In the genomic region with DNA sequence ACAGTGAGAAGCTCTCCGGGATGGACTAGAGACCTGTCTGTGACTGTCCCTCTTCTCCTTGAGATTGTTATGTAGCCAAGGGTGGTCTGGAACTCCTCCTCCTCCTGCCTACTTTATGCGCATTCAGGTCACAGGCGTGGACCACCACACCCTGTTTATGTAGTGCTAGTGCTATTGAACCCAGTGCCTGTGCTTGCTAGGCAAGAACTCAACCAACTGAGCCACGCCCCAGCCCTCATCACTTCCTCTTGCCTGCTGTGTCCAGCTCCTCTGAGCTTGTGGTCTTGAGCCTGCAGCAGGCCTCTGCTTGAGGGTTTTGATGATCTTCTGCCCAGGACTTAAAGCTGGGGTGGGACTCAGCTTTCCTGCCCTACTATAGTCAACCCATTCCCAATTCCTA, we compare ENCODE assay signal across 26 mouse cellular contexts. TPM values are rescaled to one million over a fixed set of nuclear protein-coding genes. Genes with fewer than 3 reads are reported as not detected.
DNase-seq lines count a peak whose midpoint lies in the region; ATAC-seq and TF ChIP-seq lines count a peak whose summit lies in the region.
"Had no signal": no experiment of that assay in that cellular context is flagged by ENCODE, and none has a peak within 500 bp of the region (broad histone marks: within the 10 kb centered on the region; RNA-seq: fewer than 3 reads in every experiment).

No protein-coding gene starts in this region.

- H3K4me2 ChIP-seq in stomach, postnatal 0 days (replicated peaks; ENCODE audit: low read depth) = no peak overlapping the region
- H3K4me2 ChIP-seq: embryonic facial prominence, embryonic 15.5 days; forebrain, embryonic 15.5 days; hindbrain, embryonic 13.5 days; intestine, embryonic 15.5 days had no signal

- H3K36me3 ChIP-seq in ES-Bruce4 (ENCODE audit: control insufficient read depth, insufficient read depth, low read length, poor library complexity, severe bottlenecking) (peaks cover 10% of the 10 kb centered on the region), macrophage (ENCODE audit: inconsistent target) (peaks cover 36% of the 10 kb centered on the region)
- H3K36me3 ChIP-seq in stomach, postnatal 0 days (ENCODE audit: control insufficient read depth, insufficient read depth, low read length) = peaks cover 22% of the 10 kb centered on the region

- H3K27me3 ChIP-seq in ES-Bruce4 (ENCODE audit: control insufficient read depth, insufficient read depth, low read length, poor library complexity, severe bottlenecking) = no peaks in the 10 kb centered on the region
- H3K27me3 ChIP-seq in stomach, postnatal 0 days (ENCODE audit: control insufficient read depth, insufficient read depth, low read length) = no peaks in the 10 kb centered on the region
- H3K27me3 ChIP-seq: embryonic facial prominence, embryonic 15.5 days; forebrain, embryonic 15.5 days; hindbrain, embryonic 13.5 days; intestine, embryonic 15.5 days had no signal

- H3K79me2 ChIP-seq in macrophage (ENCODE audit: inconsistent target) = peaks cover 32% of the 10 kb centered on the region

- H3K9ac ChIP-seq in ES-Bruce4 (ENCODE audit: low read depth, poor library complexity, severe bottlenecking) = no peak overlapping the region
- H3K9ac ChIP-seq in stomach, postnatal 0 days (ENCODE audit: low read length) = no peak overlapping the region
- H3K9ac ChIP-seq: embryonic facial prominence, embryonic 15.5 days; forebrain, embryonic 15.5 days; hindbrain, embryonic 13.5 days; intestine, embryonic 15.5 days had no signal

- H3K4me1 ChIP-seq in ES-Bruce4 (ENCODE audit: control insufficient read depth, insufficient read depth, low read length) = peaks cover 6% of the 10 kb centered on the region
- no peaks in the 10 kb centered on the region for H3K4me1 ChIP-seq in stomach, postnatal 0 days (replicated peaks; ENCODE audit: control insufficient read depth, insufficient read depth)
- H3K4me1 ChIP-seq: embryonic facial prominence, embryonic 15.5 days; forebrain, embryonic 10.5 days; forebrain, embryonic 15.5 days; heart, embryonic 10.5 days; hindbrain, embryonic 13.5 days; intestine, embryonic 15.5 days had no signal

- TF ChIP-seq POLR2A in ES-Bruce4 (IDR thresholded peaks at IDR 0.05; ENCODE audit: insufficient read depth, low read length) = no peak

- H3K27ac ChIP-seq in ES-Bruce4 (ENCODE audit: insufficient read depth, low read length) = peak overlapping the region; percentile 89
- peak overlapping the region; percentile 96 for H3K27ac ChIP-seq in macrophage
- no peak overlapping the region for H3K27ac ChIP-seq in stomach, postnatal 0 days (replicated peaks)
- no peak overlapping the region for H3K27ac ChIP-seq in gastrocnemius, adult 2 months
- H3K27ac ChIP-seq: embryonic facial prominence, embryonic 15.5 days; forebrain, embryonic 10.5 days; forebrain, embryonic 15.5 days; heart, embryonic 10.5 days; hindbrain, embryonic 13.5 days; hindbrain, postnatal 0 days; intestine, embryonic 15.5 days had no signal

- 79% methylated on average over 4 of the region's 4 CpGs for WGBS in macrophage (ENCODE audit: missing documents)
- WGBS in stomach, postnatal 0 days = 74% methylated on average over 4 of the region's 4 CpGs

- H3K4me3 ChIP-seq in ES-Bruce4 (ENCODE audit: low read depth, low read length) (no peak overlapping the region), macrophage (ENCODE audit: inconsistent target) (no peak overlapping the region)
- H3K4me3 ChIP-seq in stomach, postnatal 0 days (ENCODE audit: low read depth, low read length) = no peak overlapping the region
- H3K4me3 ChIP-seq in gastrocnemius, adult 2 months = no peak overlapping the region
- H3K4me3 ChIP-seq: embryonic facial prominence, embryonic 15.5 days; erythroblast, embryonic 14.5 days; forebrain, embryonic 10.5 days; forebrain, embryonic 15.5 days; heart, embryonic 10.5 days; hindbrain, embryonic 13.5 days; intestine, embryonic 15.5 days had no signal

- no peak for TF ChIP-seq CTCF in ES-Bruce4 (IDR thresholded peaks at IDR 0.05; ENCODE audit: low read depth, low read length)
- TF ChIP-seq CTCF in stomach, postnatal 0 days (IDR thresholded peaks at IDR 0.05; ENCODE audit: low read depth) = no peak
- TF ChIP-seq CTCF in gastrocnemius, adult 2 months (IDR thresholded peaks at IDR 0.05) = no peak

- peak; percentile 66 for ATAC-seq in stomach, postnatal 0 days (ENCODE audit: low FRiP score, low TSS enrichment)
- no peak for ATAC-seq in inflammation-experienced regulatory T-cells, adult 6 months
- ATAC-seq: forebrain, embryonic 15.5 days; hindbrain, postnatal 0 days; intestine, embryonic 15.5 days had no signal

- TF ChIP-seq EP300 in ES-Bruce4 (IDR thresholded peaks at IDR 0.05; ENCODE audit: insufficient read depth, low read depth, low read length) = peak; percentile 97
- no peak for TF ChIP-seq EP300 in stomach, postnatal 0 days (optimal IDR thresholded peaks at IDR 0.05)

- DNase-seq in R1 (ENCODE audit: low read depth, low spot score) = peak; percentile 98
- peak; percentile 51 for DNase-seq in stomach, postnatal 0 days (ENCODE audit: low spot score)
- DNase-seq in gastrocnemius, adult 2 months = no peak
- DNase-seq in left cerebral cortex, postnatal 14 days (ENCODE audit: low spot score in 2 of 2) = no peak
- DNase-seq: adrenal gland, adult 8-10 months; adrenal gland, postnatal 36 days; cerebellum, adult 11 months; cerebellum, adult 8-10 months; cerebellum, postnatal 14 days; embryo, embryonic 11 days; gastrocnemius, postnatal 10 days; heart, adult 18-20 months; heart, postnatal 10 days had no signal

- H3K9me3 ChIP-seq in ES-Bruce4 (replicated peaks; ENCODE audit: control insufficient read depth, insufficient read depth, low read length, poor library complexity, severe bottlenecking) = no peaks in the 10 kb centered on the region
- H3K9me3 ChIP-seq in stomach, postnatal 0 days (ENCODE audit: control insufficient read depth, low read length) = no peaks in the 10 kb centered on the region
- H3K9me3 ChIP-seq: embryonic facial prominence, embryonic 15.5 days; forebrain, embryonic 10.5 days; forebrain, embryonic 15.5 days; heart, embryonic 10.5 days; hindbrain, embryonic 13.5 days; intestine, embryonic 15.5 days had no signal

- intact Hi-C loops in gastrocnemius, adult 2 months (cut with DNase I) = no loop called here
- intact Hi-C loops in left cerebral cortex, postnatal 14 days (cut with DNase I) = no loop called here

RNA-seq across cellular contexts. Expression of gene 2310022A10Rik, which starts 19.1 kb away (rescaled TPM):
- 36.1 and 36.7 TPM in 2 replicates for polyA plus RNA-seq in ES-Bruce4 (2011; ENCODE audit: insufficient read depth, insufficient read length, low read depth, missing spikeins)
- total RNA-seq in macrophage (2018; cell fraction: chromatin; rRNA removed) = 100 to 1,000 TPM in 2 of 26 experiments, 10 to 100 TPM in 24; 26.0 to 115 (median 53.9) TPM
- total RNA-seq in macrophage (2018; cell fraction: cytosol; rRNA removed) = 100 to 1,000 TPM in 1 of 26 experiments, 10 to 100 TPM in 25; 43.9 to 103 (median 66.5) TPM
- total RNA-seq in macrophage (2018; cell fraction: nucleus; rRNA removed) = 100 to 1,000 TPM in 1 of 26 experiments, 10 to 100 TPM in 25; 37.3 to 104 (median 52.1) TPM
- 71.9 to 183 TPM (median 75.3 TPM) in 3 replicates for polyA plus RNA-seq in macrophage (2018)
- polyA plus RNA-seq in stomach, postnatal 0 days (2015; fragmentation: Nextera tagmentation; extraction: Ambion mirVana) = 11.4 TPM in 2 replicates
- 10 to 100 TPM; 16.4 to 24.4 (median 21.4) TPM for polyA plus RNA-seq in inflammation-experienced regulatory T-cells, adult 6 months (2017; shearing (Covaris generic))
- total RNA-seq in gastrocnemius, adult 2 months (2021) = 100 to 1,000 TPM; 107 to 123 TPM
- total RNA-seq in left cerebral cortex, postnatal 14 days (2021) = 10 to 100 TPM; 24.5 to 27.8 TPM

RNA-seq across cellular contexts. Expression of gene Pld3, which starts 19.1 kb away (rescaled TPM):
- polyA plus RNA-seq in ES-Bruce4 (2011; ENCODE audit: insufficient read depth, insufficient read length, low read depth, missing spikeins) = 50.8 and 72.8 TPM in 2 replicates
- 100 to 1,000 TPM in 8 of 26 experiments, 10 to 100 TPM in 18; 28.2 to 280 (median 84.8) TPM for total RNA-seq in macrophage (2018; cell fraction: chromatin; rRNA removed)
- 1,000 to 10,000 TPM in 13 of 26 experiments, 100 to 1,000 TPM in 13; 457 to 1,682 (median 872) TPM for total RNA-seq in macrophage (2018; cell fraction: cytosol; rRNA removed)
- total RNA-seq in macrophage (2018; cell fraction: nucleus; rRNA removed) = 1,000 to 10,000 TPM in 7 of 26 experiments, 100 to 1,000 TPM in 19; 221 to 1,721 (median 759) TPM
- 1,098 to 2,092 TPM (median 1,493 TPM) in 3 replicates for polyA plus RNA-seq in macrophage (2018)
- 117 and 128 TPM in 2 replicates for polyA plus RNA-seq in stomach, postnatal 0 days (2015; fragmentation: Nextera tagmentation; extraction: Ambion mirVana)
- polyA plus RNA-seq in inflammation-experienced regulatory T-cells, adult 6 months (2017; shearing (Covaris generic)) = 100 to 1,000 TPM; 155 to 246 (median 192) TPM
- 10 to 100 TPM; 14.5 to 17.2 TPM for total RNA-seq in gastrocnemius, adult 2 months (2021)
- 100 to 1,000 TPM; 805 to 820 TPM for total RNA-seq in left cerebral cortex, postnatal 14 days (2021)

RNA-seq across cellular contexts. Expression of gene Akt2, which starts 19.2 kb away (rescaled TPM):
- polyA plus RNA-seq in ES-Bruce4 (2011; ENCODE audit: insufficient read depth, insufficient read length, low read depth, missing spikeins) (38.7 and 39.8 TPM in 2 replicates), macrophage (2018) (53.1 to 77.4 TPM (median 77.2 TPM) in 3 replicates)
- 100 to 1,000 TPM in 2 of 26 experiments, 10 to 100 TPM in 24; 29.4 to 150 (median 57.0) TPM for total RNA-seq in macrophage (2018; cell fraction: chromatin; rRNA removed)
- total RNA-seq in macrophage (2018; cell fraction: cytosol; rRNA removed) = 100 to 1,000 TPM in 2 of 26 experiments, 10 to 100 TPM in 24; 53.4 to 103 (median 69.7) TPM
- 100 to 1,000 TPM in 1 of 26 experiments, 10 to 100 TPM in 25; 35.5 to 146 (median 51.3) TPM for total RNA-seq in macrophage (2018; cell fraction: nucleus; rRNA removed)
- polyA plus RNA-seq in stomach, postnatal 0 days (2015; fragmentation: Nextera tagmentation; extraction: Ambion mirVana) = 42.6 and 46.5 TPM in 2 replicates
- 10 to 100 TPM; 41.6 to 51.3 (median 43.1) TPM for polyA plus RNA-seq in inflammation-experienced regulatory T-cells, adult 6 months (2017; shearing (Covaris generic))
- 100 to 1,000 TPM; 194 to 199 TPM for total RNA-seq in gastrocnemius, adult 2 months (2021)
- total RNA-seq in left cerebral cortex, postnatal 14 days (2021) = 100 to 1,000 TPM; 114 to 147 TPM

RNA-seq across cellular contexts. Expression of gene Hipk4, which starts 49.1 kb away (rescaled TPM):
- polyA plus RNA-seq in ES-Bruce4 (2011; ENCODE audit: insufficient read depth, insufficient read length, low read depth, missing spikeins) (1.4 and 1.5 TPM in 2 replicates), macrophage (2018) (0.04 TPM in 1 of 3 replicates, not detected in the others)
- total RNA-seq in macrophage (2018; cell fraction: chromatin; rRNA removed) = under 1 TPM in 14 of 26 experiments, not detected in 12; 0.25 to 0.86 (median 0.51) TPM
- not detected for total RNA-seq in macrophage (2018; cell fraction: cytosol; rRNA removed)
- total RNA-seq in macrophage (2018; cell fraction: nucleus; rRNA removed) = under 1 TPM in 5 of 26 experiments, not detected in 21; 0.17 to 0.41 (median 0.30) TPM
- polyA plus RNA-seq in stomach, postnatal 0 days (2015; fragmentation: Nextera tagmentation; extraction: Ambion mirVana) = 0.23 and 0.39 TPM in 2 replicates
- polyA plus RNA-seq in inflammation-experienced regulatory T-cells, adult 6 months (2017; shearing (Covaris generic)) = under 1 TPM; 0.20 to 0.33 (median 0.23) TPM
- under 1 TPM in 1 of 2 experiments, not detected in 1; 0.13 TPM for total RNA-seq in gastrocnemius, adult 2 months (2021)
- not detected for total RNA-seq in left cerebral cortex, postnatal 14 days (2021)
- total RNA-seq: hematopoietic stem cell, adult 5-6 weeks; MEL had no signal

Comparison
In these comparisons a context has a peak if more than half of its experiments do, and no peak if none do; other contexts are left out.
1. H3K27ac ChIP-seq: peak in ES-Bruce4 (single experiment) and macrophage (single experiment); none in stomach, postnatal 0 days (single experiment) and gastrocnemius, adult 2 months (single experiment).
2. DNase-seq: peak in R1 (single experiment) and stomach, postnatal 0 days (single experiment); none in gastrocnemius, adult 2 months (single experiment) and left cerebral cortex, postnatal 14 days (0 of 2).